Mouse (Mus musculus) cerebellum, postnatal 10 days (tissue): ENCODE measurements around the gene Mfsd6l.

Source experiments
- DNase-seq, 2 experiments: peaks; one replicate each; pipeline ENCODE4 v3.0.0; 2021; ENCODE audit warnings: mixed read lengths in 2 of 2

Mfsd6l gene

GRCm38 (mm10) chr11:68555918-68556584 lies at the start of gene Mfsd6l:
Gene Mfsd6l, plus strand, starts transcription at chr11:68556186.
- DNase-seq = peak; percentile 54 to 77

GRCm38 (mm10) chr11:68507246-68507645 lies 48.7 kb upstream of the Mfsd6l start:
- no peak for DNase-seq

GRCm38 (mm10) chr11:68508619-68509018 lies 47.4 kb upstream of the Mfsd6l start:
- no peak for DNase-seq

GRCm38 (mm10) chr11:68509194-68509593 lies 46.8 kb upstream of the Mfsd6l start:
- DNase-seq = no peak

- DNase-seq = no peak
These were observed 42.0 kb upstream of the Mfsd6l start for GRCm38 (mm10) chr11:68513969-68514368.

GRCm38 (mm10) chr11:68519362-68519761 lies 36.6 kb upstream of the Mfsd6l start:
- no peak for DNase-seq

- DNase-seq = no peak
These were observed 36.2 kb upstream of the Mfsd6l start for GRCm38 (mm10) chr11:68519815-68520214.

- no peak for DNase-seq
These were observed 35.5 kb upstream of the Mfsd6l start for GRCm38 (mm10) chr11:68520439-68520838.

GRCm38 (mm10) chr11:68521352-68521751 lies 34.6 kb upstream of the Mfsd6l start:
- DNase-seq = no peak

- no peak for DNase-seq
These were observed 29.5 kb upstream of the Mfsd6l start for GRCm38 (mm10) chr11:68526441-68526840.

- peak; percentile 78 to 79 for DNase-seq
These were observed 24.8 kb upstream of the Mfsd6l start for GRCm38 (mm10) chr11:68531066-68531806.

- DNase-seq = no peak
These were observed 23.9 kb upstream of the Mfsd6l start for GRCm38 (mm10) chr11:68531941-68532535.

- no peak for DNase-seq
These were observed 23.2 kb upstream of the Mfsd6l start for GRCm38 (mm10) chr11:68532773-68533172.

GRCm38 (mm10) chr11:68533971-68534475 lies 22.0 kb upstream of the Mfsd6l start:
- DNase-seq = peak in 1 of 2 experiments; percentile 21

GRCm38 (mm10) chr11:68536026-68536425 lies 20.0 kb upstream of the Mfsd6l start:
- no peak for DNase-seq

- DNase-seq = peak; percentile 30 to 38
These were observed 19.5 kb upstream of the Mfsd6l start for GRCm38 (mm10) chr11:68536465-68536864.

GRCm38 (mm10) chr11:68539621-68540020 lies 16.4 kb upstream of the Mfsd6l start:
- no peak for DNase-seq

GRCm38 (mm10) chr11:68544554-68544953 lies 11.4 kb upstream of the Mfsd6l start:
- DNase-seq = peak; percentile 54 to 60

- no peak for DNase-seq
These were observed 10.8 kb upstream of the Mfsd6l start for GRCm38 (mm10) chr11:68545172-68545571.

- DNase-seq = no peak
These were observed 10.2 kb upstream of the Mfsd6l start for GRCm38 (mm10) chr11:68545682-68546222.

- DNase-seq = no peak
These were observed 8.5 kb upstream of the Mfsd6l start for GRCm38 (mm10) chr11:68547484-68547883.

- no peak for DNase-seq
These were observed 6.4 kb upstream of the Mfsd6l start for GRCm38 (mm10) chr11:68549597-68549996.

- no peak for DNase-seq
These were observed 5.6 kb upstream of the Mfsd6l start for GRCm38 (mm10) chr11:68550358-68550757.
